Mouse (Mus musculus) embryonic fibroblast, embryonic 13.5 days (primary cell): ENCODE results near the gene Lrrc72. TPM values are rescaled to one million over a fixed set of nuclear protein-coding genes. Genes with fewer than 3 reads are reported as not detected.
A peak's percentile ranks its signal among the peaks of the same experiment; 100 is the strongest.
"Not testable (repeated sequence)": the region's sequence is repeated elsewhere in the genome, so short reads cannot be mapped to it uniquely, and the experiment has no call there.

Experiments used
- H3K27ac ChIP-seq: 2 replicates; pipeline ENCODE4 v1.5.1; 2012; ENCODE audit warnings: low read length, control low read depth, inconsistent platforms; ENCODE audit not compliant: insufficient read depth
- H3K4me1 ChIP-seq: 2 replicates; pipeline ENCODE4 v1.6.1; 2011; ENCODE audit warnings: low read length; ENCODE audit not compliant: control insufficient read depth, insufficient read depth
- H3K4me3 ChIP-seq: 2 replicates; pipeline ENCODE4 v1.5.1; 2011; ENCODE audit warnings: mild to moderate bottlenecking, control low read depth, low read length; ENCODE audit not compliant: insufficient read depth
- CTCF ChIP-seq: IDR thresholded peaks from 2 replicates; pipeline ENCODE4 v1.5.1; 2011; ENCODE audit warnings: mild to moderate bottlenecking, control low read depth, low read length, moderate library complexity, borderline replicate concordance; ENCODE audit not compliant: insufficient read depth
- POLR2A ChIP-seq: IDR thresholded peaks from 2 replicates; pipeline ENCODE4 v1.6.1; 2011; ENCODE audit warnings: low read depth, mild to moderate bottlenecking, control low read depth, low read length, moderate library complexity
- polyA plus RNA-seq: library from polyadenylated mRNA; stranded (reverse); fragments of >200 nt; gene quantifications from 2 replicates; pipeline ENCODE4 v1.2.4, GENCODE M21; 2011; ENCODE audit warnings: low read depth; ENCODE audit not compliant: missing spikeins, insufficient read length

Gene Lrrc72
- polyA plus RNA-seq, 1 experiment, result not detected

GRCm38 (mm10) chr12:36216905-36217304 lies 36.3 kb downstream of the Lrrc72 start:
- TF ChIP-seq POLR2A, result no peak
- no peak for TF ChIP-seq CTCF
- Histone ChIP-seq H3K4me3 (no peak overlapping the region), H3K27ac (no peak overlapping the region), H3K4me1 (peaks cover 4% of the 10 kb centered on the region; the same call in 1 of the 2 replicates)

DNA sequence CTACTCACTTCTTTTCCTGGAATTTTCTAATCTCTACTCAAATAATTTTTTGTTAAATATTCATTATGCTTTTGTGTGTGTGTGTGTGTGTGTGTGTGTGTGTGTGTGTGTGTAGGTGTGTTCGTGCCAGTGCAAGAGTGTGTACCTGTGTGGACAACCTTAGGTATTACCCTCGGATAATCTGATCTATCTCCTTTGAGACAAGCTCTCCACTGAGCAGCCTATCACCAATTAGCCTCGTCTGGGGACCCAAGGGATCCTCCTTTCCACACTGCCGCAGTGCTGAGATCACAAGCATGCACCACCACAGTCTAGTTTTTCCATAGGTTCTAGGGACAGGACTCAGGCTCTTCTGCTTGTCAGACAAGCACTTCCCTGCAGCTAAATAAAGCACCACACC lies 37.0 kb downstream of the Lrrc72 start:
- Histone ChIP-seq H3K4me1 (peaks cover 4% of the 10 kb centered on the region; the same call in 1 of the 2 replicates), H3K27ac (no peak overlapping the region), H3K4me3 (no peak overlapping the region)
- TF ChIP-seq CTCF (no peak), POLR2A (no peak)

- TF ChIP-seq CTCF (peak; percentile 57; the same call in 1 of the 2 replicates), POLR2A (no peak)
Measured at GRCm38 (mm10) chr12:36215149-36215480, 38.1 kb downstream of the Lrrc72 start.

GRCm38 (mm10) chr12:36214389-36215148 lies 38.6 kb downstream of the Lrrc72 start:
- no peak for TF ChIP-seq CTCF
- TF ChIP-seq POLR2A, result no peak
- Histone ChIP-seq H3K27ac (no peak overlapping the region), H3K4me1 (peaks cover 4% of the 10 kb centered on the region; the same call in 1 of the 2 replicates), H3K4me3 (no peak overlapping the region)

More at GRCm38 (mm10) chr12:36215149-36215480, 38.1 kb downstream of the Lrrc72 start:
- Histone ChIP-seq H3K27ac (no peak overlapping the region), H3K4me3 (no peak overlapping the region), H3K4me1 (peaks cover 4% of the 10 kb centered on the region; the same call in 1 of the 2 replicates)

- Histone ChIP-seq H3K4me1 (no peaks in the 10 kb centered on the region), H3K27ac (no peak overlapping the region), H3K4me3 (no peak overlapping the region)
- TF ChIP-seq POLR2A (no peak), CTCF (no peak)
Measured at GRCm38 (mm10) chr12:36210096-36210495, 43.1 kb downstream of the Lrrc72 start.

- no peak overlapping the region for H3K4me3 ChIP-seq
Measured at GRCm38 (mm10) chr12:36208456-36208855, 44.7 kb downstream of the Lrrc72 start.

DNA sequence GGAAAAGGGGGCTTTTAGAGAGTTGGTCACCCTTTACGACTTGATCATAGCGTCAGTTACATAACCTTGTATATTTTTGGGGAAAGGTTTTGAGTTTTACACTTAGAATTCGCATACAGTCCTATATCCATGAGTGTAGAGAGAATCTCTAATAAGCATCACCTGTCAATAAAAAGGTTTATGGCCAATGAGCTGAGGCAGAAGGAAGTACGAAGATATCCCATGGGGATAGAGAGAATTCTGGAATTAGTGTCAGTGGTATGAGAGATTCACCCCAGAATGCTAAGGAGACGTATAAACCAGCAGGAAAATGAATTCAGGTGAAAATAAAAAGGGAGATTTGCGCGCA lies 45.4 kb downstream of the Lrrc72 start:
- TF ChIP-seq CTCF (no peak), POLR2A (no peak)
- H3K27ac ChIP-seq, result no peak overlapping the region
- no peak overlapping the region for H3K4me3 ChIP-seq
- H3K4me1 ChIP-seq, result no peaks in the 10 kb centered on the region

More at GRCm38 (mm10) chr12:36208456-36208855, 44.7 kb downstream of the Lrrc72 start:
- Histone ChIP-seq H3K27ac (no peak overlapping the region), H3K4me1 (no peaks in the 10 kb centered on the region)
- TF ChIP-seq CTCF (no peak), POLR2A (no peak)

GRCm38 (mm10) chr12:36207072-36207799 lies 46.0 kb downstream of the Lrrc72 start:
- H3K4me3 ChIP-seq, result no peak overlapping the region
- no peaks in the 10 kb centered on the region for H3K4me1 ChIP-seq
- no peak for TF ChIP-seq POLR2A
- TF ChIP-seq CTCF, result no peak
- H3K27ac ChIP-seq, result no peak overlapping the region

DNA sequence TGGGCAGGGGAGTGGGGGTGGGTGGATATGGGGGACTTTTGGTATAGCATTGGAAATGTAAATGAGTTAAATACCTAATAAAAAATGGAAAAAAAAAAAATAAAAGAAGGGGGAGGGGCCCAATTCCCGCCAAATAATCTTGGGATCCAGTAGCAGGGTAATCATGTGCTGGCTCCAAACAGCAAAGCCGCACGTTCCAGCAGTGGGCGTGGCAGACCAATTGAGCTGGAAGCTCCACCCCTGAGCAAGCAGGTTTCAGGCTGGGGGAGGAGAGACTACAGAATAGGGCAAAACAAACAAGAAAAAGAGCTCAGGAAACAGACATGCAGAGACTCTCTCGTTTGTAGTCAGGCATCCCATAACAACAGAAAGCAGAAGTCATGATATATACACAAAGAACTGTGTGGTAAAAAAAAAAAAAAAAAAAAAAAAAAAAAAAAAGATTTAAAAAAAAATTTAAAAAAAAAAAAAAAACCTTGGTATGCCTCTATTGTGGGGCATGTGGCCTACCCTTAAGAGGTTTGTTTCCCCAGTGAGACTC lies 47.5 kb downstream of the Lrrc72 start:
- H3K4me1 ChIP-seq, H3K4me3 ChIP-seq, H3K27ac ChIP-seq: not testable (repeated sequence)

- no peak for TF ChIP-seq CTCF
- no peak for TF ChIP-seq POLR2A
Measured at GRCm38 (mm10) chr12:36194976-36195375, 58.2 kb downstream of the Lrrc72 start.

More at GRCm38 (mm10) chr12:36194976-36195375, 58.2 kb downstream of the Lrrc72 start:
- Histone ChIP-seq H3K27ac (no peak overlapping the region), H3K4me1 (no peaks in the 10 kb centered on the region), H3K4me3 (no peak overlapping the region)
